Mouse (Mus musculus): ENCODE results near the gene Gm3336.

DNA sequence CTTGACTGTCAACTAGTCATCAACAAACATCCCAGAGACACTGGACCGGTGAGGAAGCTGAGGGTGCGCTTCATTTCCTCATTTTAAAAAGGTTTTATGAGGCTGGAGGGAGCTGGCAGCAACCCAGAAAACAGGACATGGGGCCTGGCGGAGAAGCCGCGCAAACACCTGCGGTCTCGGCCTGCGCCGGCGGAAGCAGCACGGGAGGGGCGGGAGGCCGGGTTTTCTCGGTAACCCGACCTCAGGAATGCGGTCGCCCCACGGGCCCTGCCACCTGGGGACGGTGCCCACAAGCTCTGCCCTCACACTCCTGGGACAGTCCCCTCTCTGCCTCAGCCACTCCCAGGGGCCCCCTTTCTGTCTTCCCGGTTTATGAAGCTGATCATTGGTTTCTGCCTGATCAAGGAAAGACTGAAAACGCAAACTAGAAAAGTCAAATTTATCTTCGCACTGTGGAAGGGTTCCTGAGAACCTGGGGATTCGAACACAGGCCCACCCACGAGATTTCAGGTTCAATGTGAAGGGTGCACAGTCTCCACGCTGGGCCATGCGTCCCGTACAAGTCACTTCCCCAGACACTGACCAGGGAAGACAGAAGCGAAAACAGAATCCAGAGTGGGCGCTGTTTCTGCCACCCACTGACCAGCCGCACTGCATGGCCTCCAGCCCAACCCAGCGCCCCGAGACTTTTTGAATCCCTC lies 22.9 kb upstream of the Gm3336 start:
- TF ChIP-seq CHD2 (IDR thresholded peaks at IDR 0.05; ENCODE audit: low read depth, low read length) (no peak), ZC3H11A (IDR thresholded peaks at IDR 0.05; ENCODE audit: borderline replicate concordance, low read depth, low read length) (no peak), MAFK (IDR thresholded peaks at IDR 0.05; ENCODE audit: insufficient read depth, low read depth, low read length) (no peak), HCFC1 (IDR thresholded peaks at IDR 0.05; ENCODE audit: borderline replicate concordance, insufficient read depth, low read length) (no peak)

Measured in ES-E14 (cell line).